Mouse (Mus musculus) liver, adult (tissue): ENCODE measurements around the gene Rpl19.

ENCODE experiments used
- GATA4 ChIP-seq: IDR thresholded peaks from 2 replicates; pipeline ENCODE4 v1.6.1; 2014; ENCODE audit warnings: mild to moderate bottlenecking, low read length; ENCODE audit not compliant: insufficient replicate concordance

Gene Rpl19

GRCm38 (mm10) chr11:98050940-98051339 is 24.4 kb downstream of the Rpl19 start:
- no peak for TF ChIP-seq GATA4

- TF ChIP-seq GATA4, result no peak
Observed at GRCm38 (mm10) chr11:98051611-98052128, 25.2 kb downstream of the Rpl19 start.

GRCm38 (mm10) chr11:98052129-98052988 is 25.8 kb downstream of the Rpl19 start:
- TF ChIP-seq GATA4, result no peak

GRCm38 (mm10) chr11:98052989-98053834 is 26.7 kb downstream of the Rpl19 start, which contains the start of gene Stac2:
Gene Stac2, minus strand, starts transcription at chr11:98053462.
- TF ChIP-seq GATA4, result no peak

GRCm38 (mm10) chr11:98057466-98057865 is 31.0 kb downstream of the Rpl19 start:
- TF ChIP-seq GATA4, result no peak

- no peak for TF ChIP-seq GATA4
Observed at GRCm38 (mm10) chr11:98057998-98058397, 31.5 kb downstream of the Rpl19 start.

- TF ChIP-seq GATA4, result no peak
Observed at GRCm38 (mm10) chr11:98059662-98060061, 33.2 kb downstream of the Rpl19 start.

GRCm38 (mm10) chr11:98060104-98060692 is 33.7 kb downstream of the Rpl19 start:
- no peak for TF ChIP-seq GATA4

- no peak for TF ChIP-seq GATA4
Observed at GRCm38 (mm10) chr11:98061441-98061840, 34.9 kb downstream of the Rpl19 start.

- no peak for TF ChIP-seq GATA4
Observed at GRCm38 (mm10) chr11:98061904-98062562, 35.5 kb downstream of the Rpl19 start.

GRCm38 (mm10) chr11:98066201-98066600 is 39.7 kb downstream of the Rpl19 start:
- TF ChIP-seq GATA4, result no peak

GRCm38 (mm10) chr11:98067255-98067654 is 40.7 kb downstream of the Rpl19 start:
- TF ChIP-seq GATA4, result no peak

- TF ChIP-seq GATA4, result no peak
Observed at GRCm38 (mm10) chr11:98073442-98073841, 46.9 kb downstream of the Rpl19 start.

GRCm38 (mm10) chr11:98075195-98075808 is 48.8 kb downstream of the Rpl19 start:
- TF ChIP-seq GATA4, result no peak
